Mouse (Mus musculus) testis, adult 2 months (tissue): ENCODE results near the gene Tub.

Experiments used
- CTCF ChIP-seq: fragments of 200-500 bp; IDR thresholded peaks from 2 replicates; pipeline ENCODE4 v1.5.1; 2012; ENCODE audit warnings: low read depth, mild to moderate bottlenecking, inconsistent platforms, low read length, moderate library complexity; ENCODE audit not compliant: control insufficient read depth, insufficient read depth, insufficient replicate concordance
- POLR2A ChIP-seq: fragments of 200-500 bp; IDR thresholded peaks from 2 replicates; pipeline ENCODE4 v1.6.1; 2012; ENCODE audit warnings: low read depth, mild to moderate bottlenecking, inconsistent platforms, low read length, moderate library complexity; ENCODE audit not compliant: control insufficient read depth

- TF ChIP-seq CTCF (no peak), POLR2A (no peak)
Observed at GRCm38 (mm10) chr7:109031331-109031730, 81.2 kb downstream of the Tub start.
